Mouse (Mus musculus): ENCODE measurements around the gene Pde6c. TPM values are rescaled to one million over a fixed set of nuclear protein-coding genes. Genes with fewer than 3 reads are reported as not detected.
A peak's percentile ranks its signal among the peaks of the same experiment; 100 is the strongest.

The Pde6c gene
- polyA plus RNA-seq, 1 experiment from 2014 or later = 0.06 TPM

GRCm38 (mm10) chr19:38186631-38187344, 54.2 kb downstream of the Pde6c start:
- WGBS = 77% methylated on average over 5 of the region's 5 CpGs
- ATAC-seq = peak; percentile 67; the same call in 1 of the 2 replicates
- H3K9me3 ChIP-seq (replicated peaks; ENCODE audit: control insufficient read depth, low read length) = no peaks in the 10 kb centered on the region
- no peak overlapping the region for H3K4me3 ChIP-seq (ENCODE audit: low read depth, low read length)
- H3K27me3 ChIP-seq (replicated peaks; ENCODE audit: control insufficient read depth, insufficient read depth, low read length) = no peaks in the 10 kb centered on the region
- H3K4me1 ChIP-seq (ENCODE audit: control insufficient read depth, insufficient read depth, low read length) = no peaks in the 10 kb centered on the region; the same call in 1 of the 2 replicates
- peak; percentile 72 for DNase-seq (ENCODE audit: low spot score)
- peak overlapping the region; percentile 22; the same call in 1 of the 2 replicates for H3K27ac ChIP-seq (ENCODE audit: low read depth, low read length)
- 0 out of 2 replicates have a peak, but pooled peaks cover 3% of the 10 kb centered on the region for H3K36me3 ChIP-seq (ENCODE audit: control insufficient read depth, insufficient read depth, low read length)
- no peak overlapping the region for H3K4me2 ChIP-seq (ENCODE audit: low read length)
- H3K9ac ChIP-seq (ENCODE audit: low read length) = no peak overlapping the region

- H3K9ac ChIP-seq (ENCODE audit: low read length) = no peak overlapping the region
- ATAC-seq (peak; percentile 92; the same call in 1 of the 2 replicates), DNase-seq (ENCODE audit: low spot score) (peak; percentile 79)
- H3K4me3 ChIP-seq (ENCODE audit: low read depth, low read length) = no peak overlapping the region
- no peaks in the 10 kb centered on the region; the same call in 1 of the 2 replicates for H3K4me1 ChIP-seq (ENCODE audit: control insufficient read depth, insufficient read depth, low read length)
- 0 out of 2 replicates have a peak, but pooled peaks cover 3% of the 10 kb centered on the region for H3K36me3 ChIP-seq (ENCODE audit: control insufficient read depth, insufficient read depth, low read length)
- no peaks in the 10 kb centered on the region for H3K9me3 ChIP-seq (replicated peaks; ENCODE audit: control insufficient read depth, low read length)
- WGBS = 68% methylated on average over 2 of the region's 2 CpGs
- H3K27ac ChIP-seq (ENCODE audit: low read depth, low read length) = peak overlapping the region; percentile 68
- no peak overlapping the region for H3K4me2 ChIP-seq (ENCODE audit: low read length)
- no peaks in the 10 kb centered on the region for H3K27me3 ChIP-seq (replicated peaks; ENCODE audit: control insufficient read depth, insufficient read depth, low read length)
Observed at GRCm38 (mm10) chr19:38187345-38187680, 54.7 kb downstream of the Pde6c start.

GRCm38 (mm10) chr19:38190606-38191005, 58.0 kb downstream of the Pde6c start:
- Histone ChIP-seq H3K27me3 (replicated peaks; ENCODE audit: control insufficient read depth, insufficient read depth, low read length) (no peaks in the 10 kb centered on the region), H3K4me3 (ENCODE audit: low read depth, low read length) (no peak overlapping the region), H3K36me3 (ENCODE audit: control insufficient read depth, insufficient read depth, low read length) (peaks cover 8% of the 10 kb centered on the region; the same call in 1 of the 2 replicates), H3K9me3 (replicated peaks; ENCODE audit: control insufficient read depth, low read length) (no peaks in the 10 kb centered on the region), H3K4me1 (ENCODE audit: control insufficient read depth, insufficient read depth, low read length) (no peaks in the 10 kb centered on the region; the same call in 1 of the 2 replicates), H3K9ac (ENCODE audit: low read length) (no peak overlapping the region), H3K27ac (ENCODE audit: low read depth, low read length) (no peak overlapping the region), H3K4me2 (ENCODE audit: low read length) (no peak overlapping the region)
- 80% methylated on average over 3 of the region's 3 CpGs for WGBS
- no peak for DNase-seq (ENCODE audit: low spot score)
- ATAC-seq = no peak

GRCm38 (mm10) chr19:38191446-38191845, 58.9 kb downstream of the Pde6c start:
- no peak overlapping the region for H3K9ac ChIP-seq (ENCODE audit: low read length)
- H3K27ac ChIP-seq (ENCODE audit: low read depth, low read length) = no peak overlapping the region
- H3K4me3 ChIP-seq (ENCODE audit: low read depth, low read length) = no peak overlapping the region
- ATAC-seq (no peak), DNase-seq (ENCODE audit: low spot score) (no peak)
- 83% methylated on average over 5 of the region's 5 CpGs for WGBS
- H3K36me3 ChIP-seq (ENCODE audit: control insufficient read depth, insufficient read depth, low read length) = peaks cover 8% of the 10 kb centered on the region; the same call in 1 of the 2 replicates
- H3K9me3 ChIP-seq (replicated peaks; ENCODE audit: control insufficient read depth, low read length) = no peaks in the 10 kb centered on the region
- H3K27me3 ChIP-seq (replicated peaks; ENCODE audit: control insufficient read depth, insufficient read depth, low read length) = no peaks in the 10 kb centered on the region
- no peaks in the 10 kb centered on the region; the same call in 1 of the 2 replicates for H3K4me1 ChIP-seq (ENCODE audit: control insufficient read depth, insufficient read depth, low read length)
- H3K4me2 ChIP-seq (ENCODE audit: low read length) = no peak overlapping the region

GRCm38 (mm10) chr19:38195245-38195644, 62.7 kb downstream of the Pde6c start:
- WGBS = 91% methylated on average over 4 of the region's 4 CpGs
- DNase-seq (ENCODE audit: low spot score) (no peak), ATAC-seq (no peak)
- H3K27ac ChIP-seq (ENCODE audit: low read depth, low read length) = no peak overlapping the region
- no peak overlapping the region for H3K9ac ChIP-seq (ENCODE audit: low read length)
- no peaks in the 10 kb centered on the region for H3K4me1 ChIP-seq (ENCODE audit: control insufficient read depth, insufficient read depth, low read length)
- no peaks in the 10 kb centered on the region for H3K9me3 ChIP-seq (replicated peaks; ENCODE audit: control insufficient read depth, low read length)
- peaks cover 17% of the 10 kb centered on the region; the same call in 1 of the 2 replicates for H3K36me3 ChIP-seq (ENCODE audit: control insufficient read depth, insufficient read depth, low read length)
- no peak overlapping the region for H3K4me2 ChIP-seq (ENCODE audit: low read length)
- no peak overlapping the region for H3K4me3 ChIP-seq (ENCODE audit: low read depth, low read length)
- no peaks in the 10 kb centered on the region for H3K27me3 ChIP-seq (replicated peaks; ENCODE audit: control insufficient read depth, insufficient read depth, low read length)

GRCm38 (mm10) chr19:38198731-38199130, 66.2 kb downstream of the Pde6c start:
- ATAC-seq = no peak
- Histone ChIP-seq H3K4me3 (ENCODE audit: low read depth, low read length) (no peak overlapping the region), H3K4me2 (ENCODE audit: low read length) (no peak overlapping the region), H3K27ac (ENCODE audit: low read depth, low read length) (no peak overlapping the region), H3K9ac (ENCODE audit: low read length) (no peak overlapping the region), H3K9me3 (replicated peaks; ENCODE audit: control insufficient read depth, low read length) (no peaks in the 10 kb centered on the region), H3K27me3 (replicated peaks; ENCODE audit: control insufficient read depth, insufficient read depth, low read length) (no peaks in the 10 kb centered on the region), H3K36me3 (ENCODE audit: control insufficient read depth, insufficient read depth, low read length) (peaks cover 23% of the 10 kb centered on the region; the same call in 1 of the 2 replicates), H3K4me1 (ENCODE audit: control insufficient read depth, insufficient read depth, low read length) (no peaks in the 10 kb centered on the region)
- DNase-seq (ENCODE audit: low spot score) = peak; percentile 66
- WGBS = 88% methylated on average over 5 of the region's 5 CpGs

GRCm38 (mm10) chr19:38206669-38207068, 74.1 kb downstream of the Pde6c start:
- no peak overlapping the region for H3K4me2 ChIP-seq (ENCODE audit: low read length)
- H3K36me3 ChIP-seq (ENCODE audit: control insufficient read depth, insufficient read depth, low read length) = peaks cover 28% of the 10 kb centered on the region; the same call in 1 of the 2 replicates
- H3K27me3 ChIP-seq (replicated peaks; ENCODE audit: control insufficient read depth, insufficient read depth, low read length) = no peaks in the 10 kb centered on the region
- H3K4me3 ChIP-seq (ENCODE audit: low read depth, low read length) = no peak overlapping the region
- DNase-seq (ENCODE audit: low spot score) = peak; percentile 36
- H3K9me3 ChIP-seq (replicated peaks; ENCODE audit: control insufficient read depth, low read length) = no peaks in the 10 kb centered on the region
- H3K9ac ChIP-seq (ENCODE audit: low read length) = no peak overlapping the region
- H3K4me1 ChIP-seq (ENCODE audit: control insufficient read depth, insufficient read depth, low read length) = no peaks in the 10 kb centered on the region
- no peak overlapping the region for H3K27ac ChIP-seq (ENCODE audit: low read depth, low read length)
- WGBS = 44% methylated on average over 9 of the region's 9 CpGs
- ATAC-seq = no peak

- H3K27me3 ChIP-seq (replicated peaks; ENCODE audit: control insufficient read depth, insufficient read depth, low read length) = no peaks in the 10 kb centered on the region
Observed at GRCm38 (mm10) chr19:38217696-38218095, 85.1 kb downstream of the Pde6c start.

GRCm38 (mm10) chr19:38223356-38223904, 90.8 kb downstream of the Pde6c start:
- peak overlapping the region; percentile 94 for H3K27ac ChIP-seq (ENCODE audit: low read depth, low read length)
- H3K9me3 ChIP-seq (replicated peaks; ENCODE audit: control insufficient read depth, low read length) = no peaks in the 10 kb centered on the region
- H3K36me3 ChIP-seq (ENCODE audit: control insufficient read depth, insufficient read depth, low read length) = peaks cover 9% of the 10 kb centered on the region
- no peaks in the 10 kb centered on the region for H3K27me3 ChIP-seq (replicated peaks; ENCODE audit: control insufficient read depth, insufficient read depth, low read length)
- peak overlapping the region; percentile 75 for H3K9ac ChIP-seq (ENCODE audit: low read length)
- no peak for DNase-seq (ENCODE audit: low spot score)
- H3K4me2 ChIP-seq (ENCODE audit: low read length) = peak overlapping the region; percentile 76
- H3K4me1 ChIP-seq (ENCODE audit: control insufficient read depth, insufficient read depth, low read length) = peaks cover 8% of the 10 kb centered on the region; the same call in 1 of the 2 replicates
- 14% methylated on average over 12 of the region's 12 CpGs for WGBS
- ATAC-seq = peak; percentile 11; the same call in 1 of the 2 replicates
- peak overlapping the region; percentile 53 for H3K4me3 ChIP-seq (ENCODE audit: low read depth, low read length)

More at GRCm38 (mm10) chr19:38217696-38218095, 85.1 kb downstream of the Pde6c start:
- ATAC-seq = no peak
- Histone ChIP-seq H3K4me2 (ENCODE audit: low read length) (no peak overlapping the region), H3K4me1 (ENCODE audit: control insufficient read depth, insufficient read depth, low read length) (peaks cover under 1% of the 10 kb centered on the region; the same call in 1 of the 2 replicates), H3K36me3 (ENCODE audit: control insufficient read depth, insufficient read depth, low read length) (peaks cover 23% of the 10 kb centered on the region), H3K27ac (ENCODE audit: low read depth, low read length) (no peak overlapping the region), H3K9ac (ENCODE audit: low read length) (no peak overlapping the region), H3K9me3 (replicated peaks; ENCODE audit: control insufficient read depth, low read length) (no peaks in the 10 kb centered on the region), H3K4me3 (ENCODE audit: low read depth, low read length) (no peak overlapping the region)
- DNase-seq (ENCODE audit: low spot score) = no peak
- WGBS = 99% methylated on average over 3 of the region's 3 CpGs
